Mouse (Mus musculus) liver, postnatal 0 days (tissue): Measurements from ENCODE around the gene Auh.

Experiments
- CTCF ChIP-seq: sonication (generic); IDR thresholded peaks from 2 replicates; pipeline ENCODE4 v1.5.1; 2016; ENCODE audit warnings: antibody characterized with exemption, low read depth
- EP300 ChIP-seq: IDR thresholded peaks from 2 replicates; pipeline ENCODE4 v1.6.1; 2016; ENCODE audit warnings: antibody characterized with exemption, low read depth, mild to moderate bottlenecking

- no peak for TF ChIP-seq EP300
- TF ChIP-seq CTCF: no peak
These were observed 53.7 kb downstream of the Auh start for GRCm38 (mm10) chr13:52875541-52876325.
